Mouse (Mus musculus): ENCODE data around the gene Myo1e.

DNA sequence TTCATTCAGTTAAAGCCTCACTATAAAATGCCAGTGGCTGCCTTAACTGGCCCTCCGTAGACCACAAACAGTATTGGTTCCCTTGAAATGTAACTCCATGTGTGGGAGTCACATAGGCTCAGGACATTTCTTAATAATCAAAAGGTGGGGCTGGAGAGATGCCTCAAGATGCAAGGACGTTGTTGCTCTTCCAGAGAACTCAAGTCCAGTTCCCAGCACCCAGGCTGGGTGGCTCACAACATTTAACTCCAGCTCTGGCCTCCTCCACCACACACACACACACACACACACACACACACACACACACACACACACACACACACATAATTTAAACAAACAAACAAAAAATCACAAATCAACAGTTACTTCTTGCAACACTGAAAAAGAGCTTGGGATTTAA, 36.6 kb downstream of the Myo1e start:
- TF ChIP-seq CHD2 (IDR thresholded peaks at IDR 0.05; ENCODE audit: low read depth, low read length) = no peak
- no peak for TF ChIP-seq ZNF384 (IDR thresholded peaks at IDR 0.05; ENCODE audit: low read depth, low read length)
- no peak for TF ChIP-seq ZC3H11A (IDR thresholded peaks at IDR 0.05; ENCODE audit: borderline replicate concordance, low read depth, low read length)

Measured in ES-E14 (cell line).